Mouse (Mus musculus) natural killer cell, adult 2 months (primary cell): ENCODE results near the gene Cul7.
A peak's percentile ranks its signal among the peaks of the same experiment; 100 is the strongest.

Experiments
- DNase-seq, 2 experiments: peaks; one replicate each; pipeline ENCODE4 v3.0.0; 2022; ENCODE audit warnings: low spot score in 2 of 2

Cul7 gene

DNA sequence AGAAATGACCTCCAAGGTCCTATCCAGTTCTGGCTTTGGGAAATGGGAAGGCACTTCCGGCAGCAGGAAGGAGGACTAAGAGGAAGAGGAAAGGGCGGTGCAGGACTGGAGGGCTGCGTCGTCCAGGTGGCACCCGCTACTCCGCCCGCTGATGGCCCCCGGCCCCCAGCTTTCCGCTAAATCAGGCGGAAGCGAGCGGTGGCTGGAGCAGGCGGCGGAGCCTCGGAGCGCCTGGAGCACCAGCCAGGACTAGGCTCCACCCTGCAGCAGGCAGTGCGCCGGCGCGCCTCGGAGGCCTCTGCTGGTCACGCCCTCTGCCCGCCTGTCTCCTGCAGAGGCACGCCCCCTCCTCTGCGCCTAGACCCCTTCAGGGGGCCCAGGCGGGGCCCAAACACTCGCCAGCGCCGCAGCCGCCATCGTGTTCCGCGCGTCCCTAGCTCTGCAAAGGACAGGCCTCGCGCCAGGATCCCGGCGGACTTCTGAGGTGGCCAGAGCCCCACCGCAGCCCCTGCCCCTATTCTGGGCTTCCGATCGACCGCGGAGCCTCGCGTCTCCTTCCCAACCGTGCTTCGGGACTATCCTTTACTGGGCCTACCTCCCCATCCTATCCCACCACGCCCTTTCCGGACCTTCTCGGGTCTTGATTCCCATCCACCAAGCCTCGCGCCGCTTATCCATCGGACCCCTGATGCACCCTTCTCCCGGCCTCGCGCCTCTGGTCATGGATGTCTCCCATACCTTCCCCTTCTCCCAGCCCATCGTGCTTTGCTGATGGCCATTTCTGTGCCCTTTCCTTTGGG lies at the start of gene Cul7:
Cul7 (plus strand) TSS at position 106 of the 800 bp plus-strand sequence.
- peak; percentile 63 to 76 for DNase-seq

DNA sequence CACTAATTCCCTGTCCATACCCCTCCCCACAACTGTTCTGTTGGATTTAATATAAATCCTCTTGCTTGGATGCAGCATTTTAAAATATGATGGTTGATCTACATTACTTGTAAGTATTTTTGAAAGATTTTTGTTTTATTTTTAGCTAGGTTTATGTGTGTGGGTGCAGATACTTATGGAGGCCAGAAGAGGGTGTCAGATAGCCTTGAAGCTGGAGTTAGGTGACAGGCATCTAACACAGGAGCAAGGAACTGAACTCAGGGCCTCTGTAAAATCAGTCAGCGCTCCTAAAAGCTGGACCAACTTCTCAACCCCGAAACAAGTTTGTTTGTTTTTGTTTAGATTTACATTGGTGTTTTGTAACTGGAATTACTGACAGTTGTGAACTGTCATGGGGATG lies 49.6 kb upstream of the Cul7 start:
- DNase-seq: no peak

DNA sequence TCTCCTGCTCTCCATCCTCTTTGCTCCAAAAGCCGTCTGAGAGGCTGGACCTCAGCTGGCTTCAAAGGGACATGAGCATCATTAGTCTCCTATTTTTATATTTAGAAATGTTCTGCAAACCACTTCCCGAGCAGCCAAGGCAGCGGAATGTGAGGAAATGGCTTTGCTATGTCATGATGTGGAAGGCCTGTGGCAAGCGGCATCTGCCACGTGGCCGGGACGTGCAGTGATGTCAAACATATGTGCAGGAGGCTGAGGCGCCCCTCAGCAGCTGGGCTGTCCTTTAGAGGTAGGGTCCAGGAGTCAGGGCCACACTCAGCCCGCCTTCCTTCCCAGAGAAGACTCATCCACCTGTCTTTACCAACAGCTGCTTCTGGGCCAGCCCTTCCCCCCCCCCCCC lies 47.9 kb upstream of the Cul7 start:
- DNase-seq: no peak

DNA sequence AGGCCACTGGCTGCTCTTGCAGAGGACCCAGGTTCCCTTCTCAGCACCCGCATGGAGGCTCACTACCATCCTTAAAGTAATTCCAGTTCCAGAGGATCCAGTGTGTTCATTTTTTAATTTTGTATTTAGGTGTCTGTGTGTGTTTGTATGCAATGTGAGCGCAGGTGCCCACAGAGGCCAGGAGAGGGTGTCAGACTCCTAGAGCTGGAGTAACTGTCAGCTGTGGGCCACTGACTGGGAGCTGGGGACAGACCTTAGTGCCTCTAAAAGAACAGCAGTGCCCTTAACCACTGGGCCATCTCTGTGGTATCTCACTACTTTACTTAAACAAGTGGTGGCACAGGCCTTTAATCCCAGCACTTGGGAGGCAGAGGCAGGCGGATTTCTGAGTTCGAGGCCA lies 46.9 kb upstream of the Cul7 start:
- DNase-seq: no peak

DNA sequence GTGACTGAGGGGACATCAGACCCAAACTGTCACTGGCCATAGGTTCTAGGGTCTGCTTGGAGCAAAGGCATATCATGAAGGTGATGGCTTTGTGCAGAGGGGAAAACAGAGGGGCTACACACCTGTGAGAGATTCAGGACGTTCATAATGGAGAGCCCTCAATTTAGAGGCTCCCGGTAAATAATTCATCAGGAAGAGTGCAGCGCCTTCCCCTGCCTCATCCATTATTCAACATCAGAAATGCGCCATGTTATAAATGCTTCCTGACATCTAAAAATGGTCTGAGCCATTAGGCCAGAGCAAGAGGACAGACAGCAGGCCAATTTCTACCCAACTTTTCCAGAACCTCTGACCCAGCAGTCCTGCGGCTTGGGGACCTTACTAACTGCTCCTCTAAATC lies 45.0 kb upstream of the Cul7 start:
- DNase-seq: no peak

DNA sequence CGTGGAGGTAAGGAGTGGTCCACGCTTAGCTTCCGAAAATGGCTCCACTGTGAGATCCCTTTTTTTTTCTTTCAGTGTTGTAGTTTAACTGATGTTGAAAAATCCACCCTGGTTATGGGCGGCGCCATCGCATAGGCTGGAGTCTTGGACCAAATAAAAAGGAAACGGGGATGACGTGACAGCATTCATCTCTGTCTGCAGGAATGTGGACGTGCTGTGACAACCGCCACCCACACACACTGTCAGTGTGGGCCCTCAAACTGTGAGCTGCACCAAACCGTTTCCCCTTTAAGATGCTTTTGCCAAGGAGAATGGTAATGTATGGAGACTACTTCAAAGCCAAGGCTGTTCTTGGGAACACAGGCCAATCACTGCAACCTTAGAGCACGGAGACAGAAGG lies 44.1 kb upstream of the Cul7 start:
- no peak for DNase-seq

DNA sequence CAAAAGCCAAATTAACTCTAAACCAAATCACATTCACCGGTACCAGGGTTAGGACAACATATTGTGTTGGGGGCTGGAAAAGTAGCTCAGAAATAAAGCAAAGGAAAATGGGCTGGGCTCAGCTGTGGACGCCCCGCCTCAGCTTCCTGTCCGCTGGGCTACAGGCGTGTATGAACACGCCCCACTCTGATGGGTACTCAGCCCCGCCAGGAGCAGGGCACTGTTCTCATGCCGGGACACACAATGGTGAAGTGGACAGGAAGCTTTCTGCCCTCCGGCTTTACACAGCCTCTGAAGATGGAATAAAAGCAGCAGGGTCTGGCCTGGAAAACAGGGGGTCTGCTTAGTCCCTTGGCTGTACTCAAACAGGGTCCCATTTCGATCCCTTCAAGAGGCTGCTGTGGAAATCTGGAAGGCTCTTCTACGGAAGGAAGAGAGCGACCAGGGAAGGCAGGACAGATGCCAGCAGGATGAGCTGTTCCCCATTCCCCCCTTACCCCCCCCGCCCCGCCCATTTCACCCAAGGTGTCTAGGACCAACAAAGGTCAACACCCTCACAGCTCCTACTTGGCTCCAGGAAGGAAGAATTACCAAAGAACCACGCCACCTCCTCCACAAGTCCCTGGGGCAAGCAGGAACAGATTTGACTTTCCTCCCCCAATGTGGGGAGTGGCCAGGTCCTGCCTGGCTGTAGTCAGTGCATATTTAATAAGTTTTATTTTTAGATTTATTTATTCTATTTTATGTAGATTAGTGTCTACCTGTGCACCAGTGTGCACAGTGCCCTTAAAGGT lies 40.2 kb upstream of the Cul7 start:
- DNase-seq: no peak

DNA sequence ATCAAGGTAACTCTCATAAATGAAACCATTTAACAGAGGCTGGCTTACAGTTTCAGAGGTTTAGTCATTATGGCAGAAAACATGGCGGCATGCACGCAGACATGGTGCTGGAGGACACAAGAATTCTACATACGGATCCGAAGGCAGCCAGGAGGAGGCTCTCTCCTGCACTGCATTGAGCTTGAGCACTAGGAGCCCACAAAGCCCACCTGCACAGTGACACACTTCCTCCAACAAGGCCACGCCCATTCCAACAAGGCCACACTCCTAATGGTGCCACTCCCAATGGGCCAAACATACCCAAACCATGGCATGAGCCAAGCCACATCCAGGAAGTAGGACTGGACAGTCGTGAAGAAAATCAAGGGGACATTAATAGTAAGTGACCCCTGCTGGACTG lies 38.8 kb upstream of the Cul7 start:
- DNase-seq: no peak

DNA sequence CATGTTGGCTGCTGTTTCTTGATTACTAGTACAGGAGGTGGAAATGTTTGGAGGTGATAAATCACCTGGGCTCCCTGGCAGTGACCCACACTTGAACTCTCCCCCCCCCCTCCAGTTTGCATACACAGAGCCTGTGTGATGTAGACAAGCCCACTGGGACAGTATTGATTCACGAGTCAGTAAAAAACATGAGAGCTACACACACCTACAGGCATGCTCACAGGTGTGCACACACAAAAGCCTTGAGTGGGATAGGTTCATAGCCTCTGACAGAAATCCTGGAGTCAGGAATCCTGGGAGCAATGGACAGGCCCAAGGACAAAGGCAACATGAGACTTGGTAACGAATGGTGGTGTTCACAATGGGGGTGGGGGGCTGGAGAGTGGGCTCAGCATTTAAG lies 37.9 kb upstream of the Cul7 start:
- DNase-seq: no peak

DNA sequence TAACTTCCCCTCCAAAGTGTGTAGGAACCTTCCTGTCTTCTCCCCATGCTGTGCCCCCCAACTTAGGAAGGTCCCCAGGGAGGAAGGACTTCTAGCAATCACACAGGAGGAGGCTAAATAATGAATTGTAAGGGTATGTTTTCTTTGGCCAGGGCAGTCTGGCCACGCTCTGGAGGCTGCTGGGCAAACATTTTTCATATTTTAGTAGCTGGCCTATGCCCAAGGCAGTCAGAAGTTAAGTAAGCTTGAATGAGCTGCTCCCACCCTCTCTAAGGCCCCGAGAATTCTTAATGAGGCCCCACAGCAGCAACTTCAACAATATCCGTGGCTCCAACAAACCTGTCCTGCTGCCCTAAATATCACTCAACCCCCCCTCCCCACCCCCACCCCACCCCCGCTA lies 37.3 kb upstream of the Cul7 start:
- DNase-seq: no peak

DNA sequence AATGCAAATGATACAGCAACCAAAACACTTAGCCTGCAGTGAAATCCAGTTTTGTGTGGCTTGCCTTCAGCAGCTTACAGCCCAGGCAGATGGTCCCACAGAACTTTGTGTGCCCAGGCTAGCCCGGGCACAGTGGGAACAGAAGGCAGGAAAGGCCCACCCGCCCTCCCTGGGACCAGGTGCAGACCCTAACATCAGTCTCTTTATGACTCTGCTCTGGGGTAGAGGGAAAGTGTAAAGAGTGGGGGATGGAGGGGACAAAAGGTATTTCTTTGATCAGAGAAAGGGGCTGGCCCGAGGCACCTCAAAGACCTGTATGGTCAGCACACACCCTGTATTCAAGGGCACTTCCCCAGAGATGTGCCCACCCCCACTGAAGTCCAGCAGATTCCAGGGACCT lies 36.9 kb upstream of the Cul7 start:
- DNase-seq: no peak

DNA sequence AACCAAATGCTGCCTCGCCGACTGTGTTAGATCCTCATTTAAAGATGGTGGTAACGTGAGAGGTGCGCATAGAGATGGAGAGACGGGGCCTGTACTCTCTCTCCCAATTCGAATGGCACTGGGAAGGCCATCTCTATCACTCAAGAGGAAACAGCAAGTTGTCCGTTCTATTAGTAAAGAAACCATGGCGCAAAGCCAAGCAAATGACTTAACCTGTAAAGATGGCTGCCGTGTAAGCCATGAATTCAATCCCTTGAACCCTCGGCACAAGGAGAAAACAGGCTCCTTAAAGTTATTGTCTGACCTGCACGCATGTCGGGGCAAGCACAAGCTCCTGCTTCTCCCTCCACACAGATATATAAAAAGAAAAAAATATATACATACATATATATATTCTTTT lies 32.3 kb upstream of the Cul7 start:
- no peak for DNase-seq

DNA sequence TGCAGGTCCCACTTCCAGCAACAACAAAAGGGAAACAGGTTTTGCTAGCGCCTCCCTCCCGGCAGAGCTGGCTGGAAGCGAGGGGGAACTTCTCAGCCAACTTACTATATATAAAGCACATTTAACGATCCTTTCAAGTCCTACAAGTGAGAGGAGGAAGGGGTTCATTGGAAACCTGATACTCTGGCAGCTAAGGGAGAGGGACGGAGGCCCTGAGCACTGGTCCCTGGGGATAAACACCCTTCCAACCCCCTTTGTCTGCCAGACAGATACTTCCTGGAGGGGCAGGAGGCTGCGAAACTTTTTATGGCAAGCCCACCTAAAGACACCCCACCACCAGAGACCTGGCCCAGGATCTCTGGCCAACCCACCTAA lies 31.8 kb upstream of the Cul7 start:
- DNase-seq: no peak

DNA sequence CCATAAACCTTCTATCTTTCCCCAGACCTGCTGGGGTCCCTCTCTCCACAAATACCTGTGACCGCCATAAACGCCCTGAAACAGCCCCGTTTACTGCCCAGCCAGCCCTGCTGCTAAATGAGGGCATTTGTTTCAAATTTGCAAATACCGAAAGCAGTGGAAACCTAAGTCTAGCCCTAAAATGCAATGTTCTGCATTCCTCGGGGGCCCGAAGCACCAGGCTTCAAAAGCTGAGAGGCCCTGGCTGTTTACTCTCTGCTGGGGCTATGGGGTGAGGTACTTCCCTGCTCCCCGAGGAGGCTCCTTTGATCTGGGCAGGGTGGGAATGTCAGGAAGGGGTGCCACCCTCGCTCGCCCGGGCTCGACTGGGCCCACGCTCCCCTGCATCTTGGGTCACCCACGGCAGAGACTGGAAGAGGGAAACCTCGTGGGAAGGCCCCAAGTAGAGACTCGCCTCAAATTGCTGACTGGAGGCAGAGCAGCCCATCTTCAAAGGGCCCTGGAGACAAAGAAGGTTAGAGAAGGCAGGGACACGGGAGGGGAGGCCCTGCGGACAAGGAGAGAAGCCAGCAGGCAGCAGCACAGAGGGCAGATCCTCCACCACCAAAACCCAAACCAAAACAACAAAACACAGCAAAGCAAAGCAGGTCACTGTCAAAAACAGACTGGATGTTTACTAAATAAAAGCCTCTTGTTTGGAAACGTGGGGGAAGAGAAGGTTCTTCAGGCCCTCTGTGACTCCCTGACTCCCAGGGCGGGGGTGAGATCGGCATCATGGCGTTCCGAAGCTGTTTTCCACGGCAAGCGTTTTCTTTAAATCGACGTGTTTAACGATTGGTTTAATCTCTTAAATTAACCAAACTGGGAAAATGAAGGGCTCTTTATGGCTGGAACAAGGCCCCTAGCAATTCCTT lies 31.1 kb upstream of the Cul7 start:
- no peak for DNase-seq

DNA sequence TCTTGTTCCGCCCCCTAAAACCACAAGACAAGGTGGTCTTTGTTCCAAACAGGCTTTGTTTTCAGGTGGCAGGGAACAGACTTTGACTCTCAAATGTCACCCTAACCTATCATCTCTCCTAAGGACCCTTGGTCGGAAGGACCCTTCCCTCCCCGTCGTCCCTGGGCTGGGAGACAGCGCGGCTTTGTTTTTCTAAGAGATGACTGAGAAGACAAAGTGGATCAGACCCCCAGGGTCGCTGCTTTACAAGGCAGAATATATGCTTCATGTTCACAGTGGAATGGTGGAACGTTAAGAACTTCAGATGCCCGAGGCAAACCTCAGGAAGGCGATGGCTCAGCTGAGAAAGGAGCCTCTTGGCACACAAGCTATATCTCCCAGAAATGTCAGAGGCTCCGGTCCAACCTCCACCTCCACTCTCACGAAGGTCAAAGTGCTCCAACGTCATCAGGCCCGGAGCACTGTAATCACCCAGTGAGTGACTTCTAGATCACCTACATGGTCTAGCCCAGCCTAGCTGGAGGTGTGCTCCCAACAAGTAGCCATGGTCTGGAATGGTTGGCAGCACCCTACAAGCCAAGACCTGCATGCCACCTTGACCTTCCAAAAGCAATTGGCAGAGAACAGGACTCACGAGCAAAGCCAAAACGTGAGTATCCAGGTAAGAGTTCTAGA lies 30.3 kb upstream of the Cul7 start:
- DNase-seq: no peak

DNA sequence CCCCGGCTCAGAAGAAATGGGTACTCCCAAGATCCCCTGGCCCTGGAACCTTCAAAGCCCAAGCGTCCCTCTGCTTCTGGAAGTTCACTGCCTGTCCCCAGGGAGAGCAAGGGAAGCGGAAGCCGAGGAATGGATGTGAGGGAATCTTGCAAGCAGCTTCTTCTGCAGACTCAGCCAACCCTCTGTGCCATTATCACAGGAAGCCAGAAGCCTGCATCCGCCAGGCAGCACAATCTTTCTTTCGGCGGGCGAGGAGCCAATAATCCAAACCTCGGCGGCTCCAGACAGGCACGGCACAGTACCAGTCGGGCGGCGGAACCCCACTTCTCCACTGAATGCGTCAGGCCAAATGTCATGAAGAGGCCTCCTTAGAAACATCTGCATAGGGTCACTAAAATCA lies 28.8 kb upstream of the Cul7 start:
- no peak for DNase-seq

DNA sequence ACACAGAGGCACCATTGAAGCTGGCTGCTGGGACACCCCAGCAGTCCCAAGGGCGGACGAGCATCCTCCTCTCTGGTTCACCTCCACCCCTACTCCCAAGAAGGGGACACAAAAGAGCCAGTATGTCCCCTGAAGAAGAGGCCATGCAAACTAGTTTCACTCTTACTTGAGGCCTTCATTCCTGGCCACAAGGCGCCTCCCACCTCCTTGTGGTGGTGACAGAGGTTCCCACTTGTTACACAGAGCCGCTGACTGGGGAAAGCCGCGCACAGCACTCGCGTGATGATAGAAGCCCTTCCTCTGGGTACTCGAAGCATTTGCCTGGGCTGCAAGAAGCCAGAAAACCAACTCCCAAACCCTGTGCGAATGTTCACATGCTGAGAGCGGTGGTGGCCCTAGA lies 27.9 kb upstream of the Cul7 start:
- DNase-seq: no peak

DNA sequence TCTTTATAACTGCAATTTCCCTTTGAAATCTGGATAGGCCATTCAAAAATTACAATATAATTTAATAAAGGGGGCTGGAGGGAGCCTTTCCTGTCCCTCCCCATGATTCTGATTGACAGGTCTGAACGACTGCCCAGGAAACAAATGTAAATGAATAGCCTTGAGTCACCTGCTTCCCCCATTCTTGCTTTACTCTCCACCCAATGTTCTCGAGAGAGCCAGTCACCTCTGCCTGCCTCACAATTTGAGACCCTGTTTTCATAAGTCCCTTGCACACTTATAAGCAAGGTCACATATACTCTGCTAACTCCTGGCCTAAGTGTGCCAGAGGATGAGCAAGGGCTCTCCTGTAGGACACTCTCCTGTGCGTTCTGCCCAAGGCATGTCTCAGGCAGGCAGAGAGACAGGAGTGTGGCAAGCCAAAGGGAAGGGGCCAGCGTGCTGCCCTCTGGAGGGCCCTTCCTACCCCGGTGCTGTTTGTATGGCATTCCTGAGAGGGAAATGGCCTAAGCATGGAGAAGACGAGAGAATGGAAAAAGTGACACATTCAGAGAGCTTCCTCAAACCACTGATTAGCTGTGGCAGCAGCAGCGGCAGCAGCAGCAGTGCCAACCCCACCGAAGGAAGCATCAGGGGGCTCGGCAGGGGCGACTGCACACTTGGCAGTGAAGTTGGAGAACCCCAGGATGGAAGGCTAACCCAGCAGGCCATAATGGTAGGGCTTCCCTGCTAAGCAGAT lies 26.1 kb upstream of the Cul7 start:
- DNase-seq: no peak

DNA sequence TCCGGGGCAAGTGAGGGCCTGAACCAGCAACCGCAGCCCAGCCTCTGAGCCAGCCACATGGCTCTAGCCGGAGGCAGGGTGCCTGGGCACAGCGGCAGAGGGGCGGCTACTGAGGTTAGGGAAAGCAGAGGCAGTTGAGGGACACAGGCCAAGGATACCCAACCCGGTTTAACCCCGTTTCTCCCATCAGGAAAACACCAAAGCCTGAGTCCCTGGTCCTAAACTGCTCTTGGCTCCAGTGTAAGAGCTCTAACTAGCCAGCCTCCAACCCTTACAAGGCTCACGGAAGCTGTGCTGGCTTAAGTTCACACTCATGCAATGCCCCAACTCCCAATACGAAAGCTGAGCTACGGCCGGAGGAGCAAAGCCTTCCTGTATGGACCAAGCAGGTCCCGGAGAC lies 25.5 kb upstream of the Cul7 start:
- DNase-seq: no peak

DNA sequence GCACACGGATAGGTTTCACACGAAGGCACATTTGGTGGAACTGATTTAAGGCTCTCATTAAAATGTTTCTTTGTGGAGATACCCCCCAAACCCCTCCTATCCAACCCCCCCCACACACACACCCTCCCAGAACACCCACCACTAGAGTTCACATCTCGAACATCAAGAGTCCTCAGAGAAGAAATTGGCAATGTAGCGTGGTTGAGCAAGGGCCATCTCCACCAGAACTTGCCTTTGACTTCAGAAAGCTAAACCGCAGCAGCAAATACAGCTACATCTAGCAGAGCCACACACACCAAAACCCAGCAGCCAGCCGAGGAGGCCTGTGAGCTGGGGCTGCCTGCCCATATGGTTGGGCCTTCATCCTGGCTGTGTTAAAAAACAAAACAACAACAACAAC lies 22.7 kb upstream of the Cul7 start:
- DNase-seq: no peak

DNA sequence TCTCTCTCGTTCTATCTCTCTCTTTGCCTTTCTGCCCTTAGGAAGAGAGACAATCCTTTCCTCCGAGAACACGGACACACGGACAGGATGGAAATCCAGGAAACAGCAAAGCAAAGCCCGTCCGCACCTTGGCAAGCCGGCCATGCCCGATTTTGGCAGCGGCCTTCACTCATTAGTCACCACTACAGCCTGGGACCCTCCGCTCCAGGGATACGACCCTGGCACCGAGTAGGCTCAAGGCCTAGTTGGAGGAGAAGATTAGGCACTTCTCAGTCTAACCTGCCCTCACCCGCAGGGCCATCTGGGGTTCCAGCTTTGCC lies 21.7 kb upstream of the Cul7 start:
- no peak for DNase-seq
